Mouse (Mus musculus) MEL (cell line): Measurements from ENCODE around the gene Myocos. TPM values are rescaled to one million over a fixed set of nuclear protein-coding genes. Genes with fewer than 3 reads are reported as not detected.

Experiments
- DNase-seq: peaks from one replicate; pipeline ENCODE4 v3.0.0; 2011; ENCODE audit warnings: low read depth, low spot score
- H3K27ac ChIP-seq: 2 replicates; pipeline ENCODE4 v1.5.1; 2012; ENCODE audit warnings: low read depth, mild to moderate bottlenecking, control low read depth, low read length, moderate library complexity; ENCODE audit not compliant: control insufficient read depth
- H3K27me3 ChIP-seq, 2 experiments: fragments of 150-350 bp in 1 of 2; sonication (generic) in 1 of 2; 2 replicates each; pipeline ENCODE4 v1.6.1; 2012; ENCODE audit warnings: low read length in 2 of 2, mild to moderate bottlenecking in 2 of 2, improper control_type of control experiment in 1 of 2, moderate library complexity in 1 of 2; ENCODE audit not compliant: insufficient read depth in 2 of 2, control insufficient read depth in 1 of 2
- H3K36me3 ChIP-seq, 2 experiments: 2 replicates each; pipeline ENCODE4 v1.6.1; 2012 to 2014; ENCODE audit warnings: low read length in 2 of 2, improper control_type of control experiment in 1 of 2, inconsistent platforms in 1 of 2, mild to moderate bottlenecking in 1 of 2; ENCODE audit not compliant: insufficient read depth in 2 of 2, control insufficient read depth in 1 of 2
- H3K4me1 ChIP-seq, 2 experiments: fragments of 150-350 bp in 1 of 2; sonication (generic) in 1 of 2; 2 replicates each; pipeline ENCODE4 v1.6.1; 2012; ENCODE audit warnings: low read length in 2 of 2, improper control_type of control experiment in 1 of 2, mild to moderate bottlenecking in 1 of 2; ENCODE audit not compliant: insufficient read depth in 2 of 2, control insufficient read depth in 1 of 2
- H3K4me3 ChIP-seq, 2 experiments: fragments of 150-350 bp in 1 of 2; sonication (generic) in 1 of 2; 2 replicates each; pipeline ENCODE4 v1.5.1; 2012; ENCODE audit warnings: low read depth in 2 of 2, low read length in 2 of 2, mild to moderate bottlenecking in 2 of 2, moderate library complexity in 2 of 2, control low read depth in 1 of 2, improper control_type of control experiment in 1 of 2; ENCODE audit not compliant: control insufficient read depth in 1 of 2, insufficient read depth in 1 of 2
- H3K79me2 ChIP-seq: 2 replicates; pipeline ENCODE4 v1.6.1; 2012; ENCODE audit warnings: mild to moderate bottlenecking, low read length, moderate library complexity; ENCODE audit not compliant: control insufficient read depth, poor library complexity, insufficient read depth
- H3K9ac ChIP-seq: 2 replicates; pipeline ENCODE4 v1.6.1; 2012; ENCODE audit warnings: low read depth, mild to moderate bottlenecking, control low read depth, low read length, moderate library complexity; ENCODE audit not compliant: control insufficient read depth, poor library complexity, severe bottlenecking
- H3K9me3 ChIP-seq: fragments of 150-350 bp; sonication (generic); replicated peaks from 2 replicates; pipeline ENCODE4 v1.6.1; 2012; ENCODE audit warnings: mild to moderate bottlenecking, low read length, improper control_type of control experiment, moderate library complexity; ENCODE audit not compliant: insufficient read depth
- BHLHE40 ChIP-seq: IDR thresholded peaks from 2 replicates; pipeline ENCODE4 v1.6.1; 2012; ENCODE audit warnings: low read depth, mild to moderate bottlenecking, inconsistent platforms, low read length, improper control_type of control experiment, borderline replicate concordance
- E2F4 ChIP-seq: IDR thresholded peaks from 2 replicates; pipeline ENCODE4 v1.6.1; 2011; ENCODE audit warnings: low read depth, low read length, improper control_type of control experiment, borderline replicate concordance
- ELF1 ChIP-seq: IDR thresholded peaks from 2 replicates; pipeline ENCODE4 v1.6.1; 2014; ENCODE audit warnings: low read depth, mild to moderate bottlenecking, inconsistent platforms, low read length, improper control_type of control experiment, moderate library complexity
- GABPA ChIP-seq: IDR thresholded peaks from 2 replicates; pipeline ENCODE4 v1.6.1; 2012; ENCODE audit warnings: low read depth, mild to moderate bottlenecking, inconsistent platforms, low read length, improper control_type of control experiment, moderate library complexity
- GATA1 ChIP-seq: IDR thresholded peaks from 2 replicates; pipeline ENCODE4 v1.6.1; 2011; ENCODE audit warnings: low read depth, low read length, improper control_type of control experiment
- MAFK ChIP-seq: IDR thresholded peaks from 2 replicates; pipeline ENCODE4 v1.6.1; 2011; ENCODE audit warnings: low read depth, mild to moderate bottlenecking, low read length, improper control_type of control experiment, borderline replicate concordance
- RAD21 ChIP-seq: IDR thresholded peaks from 2 replicates; pipeline ENCODE4 v1.6.1; 2011; ENCODE audit warnings: mild to moderate bottlenecking, low read depth, low read length, improper control_type of control experiment
- SIN3A ChIP-seq: IDR thresholded peaks from 2 replicates; pipeline ENCODE4 v1.6.1; 2012; ENCODE audit warnings: low read length, improper control_type of control experiment, inconsistent platforms
- TAL1 ChIP-seq: IDR thresholded peaks from 2 replicates; pipeline ENCODE4 v1.6.1; 2012; ENCODE audit warnings: mild to moderate bottlenecking, inconsistent platforms, low read length, moderate library complexity, mixed read lengths
- USF1 ChIP-seq: IDR thresholded peaks from 2 replicates; pipeline ENCODE4 v1.6.1; 2014; ENCODE audit warnings: low read depth, mild to moderate bottlenecking, inconsistent platforms, low read length, improper control_type of control experiment, moderate library complexity
- ZKSCAN1 ChIP-seq: IDR thresholded peaks from 2 replicates; pipeline ENCODE4 v1.6.1; 2012; ENCODE audit warnings: low read depth, mild to moderate bottlenecking, inconsistent platforms, low read length, improper control_type of control experiment, moderate library complexity
- ZNF384 ChIP-seq: IDR thresholded peaks from 2 replicates; pipeline ENCODE4 v1.6.1; 2012; ENCODE audit warnings: low read depth, mild to moderate bottlenecking, inconsistent platforms, low read length, improper control_type of control experiment
- polyA plus RNA-seq, 2 experiments: library from polyadenylated mRNA; stranded (reverse) in 1 of 2; unstranded in 1 of 2; fragments of >175 nt in 1 of 2; fragments of >200 nt in 1 of 2; gene quantifications; 2 replicates each; pipeline versions ENCODE4 v1.2.1 to v1.2.4; 2012; ENCODE audit warnings: low replicate concordance in 2 of 2, low read depth in 1 of 2; ENCODE audit not compliant: insufficient read length in 2 of 2, insufficient read depth in 1 of 2, missing spikeins in 1 of 2
- total RNA-seq: library from RNA; depleted of rRNA; stranded (reverse); fragments of 300-350 nt; gene quantifications from 2 replicates; pipeline ENCODE4 v1.2.3, GENCODE M21; 2012

Gene Myocos
- total and polyA plus RNA-seq, 3 experiments: not detected

GRCm38 (mm10) chr1:162639861-162640260, 18.2 kb downstream of the Myocos start:
- no peak for DNase-seq

GRCm38 (mm10) chr1:162639051-162639750, 18.8 kb downstream of the Myocos start, which contains the start of gene Myoc:
Gene Myoc, plus strand, starts transcription at chr1:162639155.
- DNase-seq: no peak
- H3K27me3 ChIP-seq: peaks cover 0 to 5% of the 10 kb centered on the region in 2 experiments; a peak in 3 of 4 replicates
- no peak within 1 kb of the TSS for H3K27ac ChIP-seq
- H3K4me3 ChIP-seq: no peak within 1 kb of the TSS
- H3K4me1 ChIP-seq: no peaks in the 10 kb centered on the region
- no peaks in the 10 kb centered on the region for H3K79me2 ChIP-seq
- no peak for TF ChIP-seq SIN3A
- no peak for TF ChIP-seq RAD21
- no peak for TF ChIP-seq E2F4
- TF ChIP-seq ZKSCAN1: no peak
- no peak for TF ChIP-seq GATA1
- TF ChIP-seq, all 39 proteins: peak for 0
- no peak within 1 kb of the TSS for H3K9ac ChIP-seq
- no peaks in the 10 kb centered on the region for H3K9me3 ChIP-seq
- no peaks in the 10 kb centered on the region for H3K36me3 ChIP-seq

More at GRCm38 (mm10) chr1:162639861-162640260, 18.2 kb downstream of the Myocos start:
- Histone ChIP-seq H3K9me3 (no peaks in the 10 kb centered on the region), H3K4me3 (no peak overlapping the region), H3K9ac (no peak overlapping the region), H3K36me3 (no peaks in the 10 kb centered on the region), H3K79me2 (no peaks in the 10 kb centered on the region), H3K27me3 (peaks cover 0 to 5% of the 10 kb centered on the region in 2 experiments; a peak in 3 of 4 replicates), H3K27ac (no peak overlapping the region), H3K4me1 (no peaks in the 10 kb centered on the region)
- no peak for TF ChIP-seq MAFK
- TF ChIP-seq BHLHE40: no peak
- TF ChIP-seq ZNF384: no peak
- no peak for TF ChIP-seq ELF1
- TF ChIP-seq USF1: no peak

GRCm38 (mm10) chr1:162638535-162638934, 19.5 kb downstream of the Myocos start:
- TF ChIP-seq BHLHE40 (no peak), GABPA (no peak), TAL1 (no peak)
- TF ChIP-seq, all 39 proteins: peak for 0
- Histone ChIP-seq H3K27me3 (peaks cover 0 to 5% of the 10 kb centered on the region in 2 experiments; a peak in 3 of 4 replicates), H3K9ac (no peak overlapping the region), H3K79me2 (no peaks in the 10 kb centered on the region), H3K36me3 (no peaks in the 10 kb centered on the region), H3K9me3 (no peaks in the 10 kb centered on the region), H3K4me3 (no peak overlapping the region), H3K4me1 (no peaks in the 10 kb centered on the region), H3K27ac (no peak overlapping the region)
- no peak for DNase-seq
